Mouse (Mus musculus): ENCODE results near the gene Vps37b.

Vps37b gene

GRCm38 (mm10) chr5:124001274-124001673 is 30.8 kb downstream of the Vps37b start:
- no peak for DNase-seq (ENCODE audit: low spot score)

GRCm38 (mm10) chr5:124000824-124001223 is 31.2 kb downstream of the Vps37b start:
- peak; percentile 93 for DNase-seq (ENCODE audit: low spot score)

GRCm38 (mm10) chr5:123998370-123998769 is 33.7 kb downstream of the Vps37b start:
- no peak for DNase-seq (ENCODE audit: low spot score)

GRCm38 (mm10) chr5:123997811-123998210 is 34.3 kb downstream of the Vps37b start:
- no peak for DNase-seq (ENCODE audit: low spot score)

GRCm38 (mm10) chr5:123997211-123997751 is 34.8 kb downstream of the Vps37b start:
- no peak for DNase-seq (ENCODE audit: low spot score)

- no peak for DNase-seq (ENCODE audit: low spot score)
Observed at GRCm38 (mm10) chr5:123996695-123997094, 35.4 kb downstream of the Vps37b start.

GRCm38 (mm10) chr5:123996194-123996593 is 35.9 kb downstream of the Vps37b start:
- DNase-seq (ENCODE audit: low spot score), result peak; percentile 55

- DNase-seq (ENCODE audit: low spot score), result no peak
Observed at GRCm38 (mm10) chr5:123995388-123995787, 36.7 kb downstream of the Vps37b start.

- no peak for DNase-seq (ENCODE audit: low spot score)
Observed at GRCm38 (mm10) chr5:123994468-123994867, 37.6 kb downstream of the Vps37b start.

GRCm38 (mm10) chr5:123993263-123994036 is 38.6 kb downstream of the Vps37b start:
- DNase-seq (ENCODE audit: low spot score), result peak; percentile 94

- peak; percentile 93 for DNase-seq (ENCODE audit: low spot score)
Observed at GRCm38 (mm10) chr5:123992794-123993193, 39.3 kb downstream of the Vps37b start.

GRCm38 (mm10) chr5:123992193-123992637 is 39.9 kb downstream of the Vps37b start:
- peak; percentile 73 for DNase-seq (ENCODE audit: low spot score)

GRCm38 (mm10) chr5:123991321-123991720 is 40.7 kb downstream of the Vps37b start:
- DNase-seq (ENCODE audit: low spot score), result no peak

- DNase-seq (ENCODE audit: low spot score), result peak; percentile 80
Observed at GRCm38 (mm10) chr5:123989941-123990885, 41.9 kb downstream of the Vps37b start.

- DNase-seq (ENCODE audit: low spot score), result no peak
Observed at GRCm38 (mm10) chr5:123987511-123987910, 44.6 kb downstream of the Vps37b start.

GRCm38 (mm10) chr5:123986925-123987324 is 45.1 kb downstream of the Vps37b start:
- no peak for DNase-seq (ENCODE audit: low spot score)

GRCm38 (mm10) chr5:123985434-123985833 is 46.6 kb downstream of the Vps37b start:
- DNase-seq (ENCODE audit: low spot score), result no peak

GRCm38 (mm10) chr5:123982838-123983237 is 49.2 kb downstream of the Vps37b start:
- no peak for DNase-seq (ENCODE audit: low spot score)

GRCm38 (mm10) chr5:123981250-123981554 is 50.9 kb downstream of the Vps37b start:
- no peak for DNase-seq (ENCODE audit: low spot score)

GRCm38 (mm10) chr5:123980521-123981249 is 51.4 kb downstream of the Vps37b start:
- DNase-seq (ENCODE audit: low spot score), result no peak

GRCm38 (mm10) chr5:123979980-123980369 is 52.1 kb downstream of the Vps37b start:
- DNase-seq (ENCODE audit: low spot score), result no peak

All from MN1 (cell line).